Mouse (Mus musculus) CD8-positive naive resting alpha-beta T cell, adult 2 months (primary cell): ENCODE measurements around the gene Srl.
"Not testable (repeated sequence)": the region's sequence is repeated elsewhere in the genome, so short reads cannot be mapped to it uniquely, and the experiment has no call there.

Source experiments
- DNase-seq, 2 experiments: peaks; one replicate each; pipeline ENCODE4 v3.0.0; 2022; ENCODE audit warnings: low read depth in 2 of 2, low spot score in 2 of 2

Gene Srl

GRCm38 (mm10) chr16:4541501-4542198 lies at the start of gene Srl:
Gene Srl (minus strand): TSS chr16:4541816.
- peak; percentile 79 to 89 for DNase-seq

GRCm38 (mm10) chr16:4590236-4590635 lies 48.6 kb upstream of the Srl start:
- no peak for DNase-seq

GRCm38 (mm10) chr16:4587516-4588210 lies 46.0 kb upstream of the Srl start:
- DNase-seq: no peak

GRCm38 (mm10) chr16:4586531-4587123 lies 45.0 kb upstream of the Srl start:
- peak; percentile 80 to 86 for DNase-seq

GRCm38 (mm10) chr16:4585642-4586530 lies 44.3 kb upstream of the Srl start:
- DNase-seq: no peak

- DNase-seq: no peak
Measured at GRCm38 (mm10) chr16:4584438-4584837, 42.8 kb upstream of the Srl start.

GRCm38 (mm10) chr16:4583807-4584206 lies 42.2 kb upstream of the Srl start:
- no peak for DNase-seq

GRCm38 (mm10) chr16:4581179-4581578 lies 39.6 kb upstream of the Srl start:
- DNase-seq: not testable (repeated sequence)

GRCm38 (mm10) chr16:4578630-4579029 lies 37.0 kb upstream of the Srl start:
- DNase-seq: no peak

GRCm38 (mm10) chr16:4576873-4577272 lies 35.3 kb upstream of the Srl start:
- no peak for DNase-seq

GRCm38 (mm10) chr16:4576038-4576437 lies 34.4 kb upstream of the Srl start:
- DNase-seq: no peak

- no peak for DNase-seq
Measured at GRCm38 (mm10) chr16:4570737-4571136, 29.1 kb upstream of the Srl start.

GRCm38 (mm10) chr16:4567912-4568311 lies 26.3 kb upstream of the Srl start:
- DNase-seq: peak; percentile 64 to 79

GRCm38 (mm10) chr16:4560145-4560952 lies 18.7 kb upstream of the Srl start:
- peak; percentile 56 to 61 for DNase-seq

- DNase-seq: peak; percentile 78 to 88
Measured at GRCm38 (mm10) chr16:4559715-4560144, 18.1 kb upstream of the Srl start, which contains the start of gene Tfap4. Gene Tfap4 (minus strand): TSS chr16:4559854.

- peak; percentile 27 to 50 for DNase-seq
Measured at GRCm38 (mm10) chr16:4558980-4559631, 17.5 kb upstream of the Srl start.

GRCm38 (mm10) chr16:4558384-4558979 lies 16.9 kb upstream of the Srl start:
- DNase-seq: peak; percentile 81 to 86

GRCm38 (mm10) chr16:4557949-4558348 lies 16.3 kb upstream of the Srl start:
- DNase-seq: peak; percentile 55 to 57

- no peak for DNase-seq
Measured at GRCm38 (mm10) chr16:4557085-4557484, 15.5 kb upstream of the Srl start.
